22 mouse cellular contexts compared by ENCODE assay signal in the genomic region with DNA sequence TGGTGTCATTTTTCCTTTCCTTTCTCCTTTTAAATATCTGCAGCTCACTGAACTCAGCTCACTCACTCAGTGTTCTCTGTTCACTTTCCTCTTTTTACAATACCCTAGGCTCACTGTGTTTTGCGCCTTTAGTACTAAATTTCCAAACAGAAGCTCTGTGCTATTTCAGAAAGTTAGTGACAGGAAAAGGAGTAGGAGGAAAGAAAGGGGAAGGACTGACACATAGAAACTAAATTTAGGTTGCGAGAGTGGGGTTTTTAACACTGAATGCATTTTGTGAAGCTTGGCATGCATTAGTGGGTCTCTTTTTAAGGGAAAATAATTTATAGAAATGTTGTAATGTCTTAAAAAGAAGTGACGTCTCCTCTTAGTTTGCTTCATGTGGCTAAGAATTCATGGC.
A peak's percentile ranks its signal among the peaks of the same experiment; 100 is the strongest.
DNase-seq lines count a peak whose midpoint lies in the region; ATAC-seq lines count a peak whose summit lies in the region.
"Had no signal": no experiment of that assay in that cellular context is flagged by ENCODE, and none has a peak within 500 bp of the region (broad histone marks: within the 10 kb centered on the region; RNA-seq: fewer than 3 reads in every experiment).

No protein-coding gene starts in this region.

- intact Hi-C loops in left cerebral cortex, postnatal 4 days (cut with DNase I) = no loop called here

- peak; percentile 99 for ATAC-seq in frontal cortex, adult (ENCODE audit: low TSS enrichment)
- ATAC-seq: forebrain, embryonic 16.5 days; hindbrain, postnatal 0 days; inflammation-experienced regulatory T-cells, adult 6 months had no signal

- no peak for DNase-seq in frontal cortex, postnatal 25 days (ENCODE audit: low spot score in 2 of 2)
- peak; percentile 20 to 61 for DNase-seq in left cerebral cortex, adult 9 months (ENCODE audit: low spot score in 2 of 2)
- DNase-seq in left cerebral cortex, postnatal 4 days = no peak
- DNase-seq in right cerebral cortex, adult 18-20 months = peak; percentile 31
- no peak for DNase-seq in right cerebral cortex, postnatal 25 days
- no peak for DNase-seq in MN1 (ENCODE audit: low spot score)
- DNase-seq: adrenal gland, adult 2 months; adrenal gland, postnatal 14 days; B cell, adult 2 months; cerebellum, adult 11-12 months; cerebellum, adult 8-10 months; cerebellum, postnatal 10 days; cerebellum, postnatal 36 days; embryo, embryonic 11 days; gastrocnemius, postnatal 36 days; heart, adult 2 months; heart, postnatal 14 days; heart, postnatal 4 days had no signal

Comparison
In these comparisons a context has a peak if more than half of its experiments do, and no peak if none do; other contexts are left out.
1. DNase-seq: peak in left cerebral cortex, adult 9 months (2 of 2) and right cerebral cortex, adult 18-20 months (single experiment); none in frontal cortex, postnatal 25 days (0 of 2), left cerebral cortex, postnatal 4 days (single experiment), right cerebral cortex, postnatal 25 days (single experiment) and MN1 (single experiment).